Mouse (Mus musculus): Measurements from ENCODE around the gene Sestd1.

- no peak for TF ChIP-seq CTCF (IDR thresholded peaks at IDR 0.05; ENCODE audit: control insufficient read depth, insufficient read depth, insufficient replicate concordance, low read depth, low read length)
- TF ChIP-seq POLR2A (IDR thresholded peaks at IDR 0.05; ENCODE audit: control insufficient read depth, low read depth, low read length): no peak
These were observed 133.4 kb downstream of the Sestd1 start for GRCm38 (mm10) chr2:77146968-77147367.
